Mouse (Mus musculus) regulatory T cell (primary cell): Measurements from ENCODE around the gene Cacnb1.

Source experiments
- in situ Hi-C: fragments of 300-600 bp; cut with MboI, MseI; formaldehyde crosslinking; loops from one replicate; pipeline ENCODE4 v1.15.1; 2025; ENCODE audit warnings: high pct_unique_total_duplicates

The Cacnb1 gene

GRCm38 (mm10) chr11:98016824-98017223, 6.0 kb downstream of the Cacnb1 start:
- in situ Hi-C loops: no loop called here

- in situ Hi-C loops: no loop called here
These were observed 6.7 kb downstream of the Cacnb1 start for GRCm38 (mm10) chr11:98016177-98016576.

DNA sequence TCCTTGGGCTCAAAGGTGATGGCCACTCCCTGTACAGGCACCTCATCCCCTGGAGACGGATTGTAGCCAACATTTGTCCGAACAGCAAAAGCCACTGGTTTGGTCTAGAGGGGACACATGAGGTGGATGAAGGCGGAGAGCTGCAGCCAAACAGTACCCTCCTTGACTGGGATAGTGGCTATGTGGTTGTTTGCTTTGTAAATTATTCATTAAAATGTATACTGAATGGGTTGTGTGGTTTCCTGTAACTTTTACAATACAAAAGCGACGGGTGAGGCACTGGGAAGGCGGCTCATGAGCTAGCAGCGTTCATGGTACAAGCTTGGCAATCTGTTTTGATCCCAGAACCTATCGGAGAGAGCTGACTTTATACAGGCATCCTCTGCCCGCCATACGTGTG, 10.0 kb downstream of the Cacnb1 start:
- in situ Hi-C loops: no loop called here

DNA sequence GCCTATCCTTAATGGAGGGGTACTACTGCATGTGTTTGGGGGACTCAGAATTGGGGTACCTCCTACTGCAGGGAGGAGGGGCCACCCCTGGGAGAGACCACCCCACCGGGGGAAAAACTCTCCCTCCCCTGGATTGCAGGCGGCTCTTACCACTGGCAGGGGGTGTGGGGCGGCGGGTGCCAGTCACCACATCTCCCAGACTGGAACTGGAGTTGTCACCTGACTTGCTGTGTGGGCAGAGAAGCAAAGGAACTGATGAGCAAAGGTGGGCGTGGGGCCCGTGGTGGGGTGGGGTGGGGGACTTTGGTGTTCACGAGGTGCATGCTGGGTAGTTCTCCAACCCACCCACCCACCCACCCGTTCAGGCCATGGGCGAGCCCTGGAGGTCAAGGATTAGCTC, 11.1 kb downstream of the Cacnb1 start:
- in situ Hi-C loops: no loop called here

DNA sequence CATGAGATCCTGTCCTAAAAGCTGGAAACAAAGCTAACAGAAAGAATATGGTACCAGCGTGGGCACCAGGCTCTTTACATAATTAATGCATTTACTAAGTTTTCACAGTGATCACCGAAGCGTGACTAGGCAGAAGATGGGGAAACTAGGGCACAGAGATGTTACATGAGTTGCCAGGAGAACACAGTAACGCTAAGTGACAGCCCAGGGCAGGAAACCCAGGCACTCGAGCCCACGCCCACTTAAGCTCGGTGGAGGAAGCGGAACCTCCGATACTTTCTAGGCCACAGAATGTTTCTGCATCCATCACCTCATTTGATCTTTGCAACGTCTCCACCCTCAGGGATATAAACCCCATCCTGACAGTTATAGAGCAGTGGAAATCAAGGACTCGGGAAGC, 14.7 kb downstream of the Cacnb1 start:
- in situ Hi-C loops: no loop called here

DNA sequence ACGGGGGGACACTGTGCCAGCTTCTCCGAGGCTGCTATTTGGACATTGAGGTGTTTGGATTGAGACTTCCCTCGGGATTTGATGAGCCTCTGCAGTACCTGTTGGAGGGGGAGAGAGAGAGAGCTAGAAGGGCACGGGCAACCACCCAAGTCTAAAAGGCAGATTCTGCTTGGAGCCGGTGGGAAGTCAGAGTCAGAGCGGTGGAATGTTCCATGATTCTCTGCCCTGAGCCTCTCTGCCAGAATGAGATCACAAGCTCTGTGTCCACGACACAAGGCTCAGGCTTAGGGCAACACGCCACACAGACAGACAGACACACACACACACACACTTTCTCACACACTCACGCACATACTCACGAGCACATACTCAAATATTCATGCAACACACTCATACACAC, 17.1 kb downstream of the Cacnb1 start:
- in situ Hi-C loops: no loop called here

DNA sequence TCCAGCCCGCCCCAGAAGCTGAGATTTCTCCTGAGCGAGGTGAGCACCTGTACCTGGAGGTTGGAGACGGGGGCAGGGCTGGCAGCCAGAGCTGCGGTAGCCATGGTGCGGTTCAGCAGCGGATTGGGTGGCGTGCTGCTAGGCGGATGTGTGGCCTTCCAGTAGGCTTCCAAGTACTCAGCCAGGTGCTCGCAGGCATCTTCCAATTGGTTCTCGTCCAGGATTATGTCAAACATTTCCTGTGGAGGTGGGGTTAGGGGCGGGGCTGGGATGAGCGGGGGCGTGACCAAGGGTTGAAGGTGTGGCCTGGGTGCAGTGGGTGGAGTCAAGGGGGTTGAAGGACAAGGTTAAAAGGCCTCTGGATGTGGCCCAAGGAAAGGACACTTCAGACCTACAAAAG, 17.8 kb downstream of the Cacnb1 start:
- in situ Hi-C loops: no loop called here

- in situ Hi-C loops: no loop called here
These were observed 18.7 kb downstream of the Cacnb1 start for GRCm38 (mm10) chr11:98004161-98004560.

DNA sequence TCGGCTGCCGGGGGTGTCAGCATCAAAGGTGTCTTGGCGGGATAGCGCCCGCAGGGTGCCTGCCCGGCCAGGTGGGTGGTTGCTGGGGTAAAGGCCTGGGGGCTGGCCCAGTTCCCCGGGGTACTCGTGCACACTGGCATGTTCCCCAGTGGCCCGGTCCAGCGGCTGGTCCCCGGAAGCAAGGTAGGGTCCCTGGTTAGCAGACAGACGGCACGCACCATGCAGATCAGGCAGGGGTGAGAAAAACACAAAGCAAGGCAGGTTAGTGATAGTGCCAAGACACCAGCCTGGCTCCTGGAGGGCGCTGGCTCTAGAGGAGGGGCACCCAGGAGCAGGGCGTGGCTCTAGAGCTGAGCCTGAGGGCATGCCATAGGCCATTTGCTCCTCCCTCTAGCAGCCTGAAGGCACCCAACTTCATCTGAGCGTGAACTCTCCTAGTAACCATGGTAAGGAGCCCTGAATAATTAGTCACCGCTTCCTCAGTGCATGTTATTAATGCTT, 19.6 kb downstream of the Cacnb1 start:
- in situ Hi-C loops: no loop called here

- in situ Hi-C loops: no loop called here
These were observed 20.2 kb downstream of the Cacnb1 start for GRCm38 (mm10) chr11:98002627-98003026.

DNA sequence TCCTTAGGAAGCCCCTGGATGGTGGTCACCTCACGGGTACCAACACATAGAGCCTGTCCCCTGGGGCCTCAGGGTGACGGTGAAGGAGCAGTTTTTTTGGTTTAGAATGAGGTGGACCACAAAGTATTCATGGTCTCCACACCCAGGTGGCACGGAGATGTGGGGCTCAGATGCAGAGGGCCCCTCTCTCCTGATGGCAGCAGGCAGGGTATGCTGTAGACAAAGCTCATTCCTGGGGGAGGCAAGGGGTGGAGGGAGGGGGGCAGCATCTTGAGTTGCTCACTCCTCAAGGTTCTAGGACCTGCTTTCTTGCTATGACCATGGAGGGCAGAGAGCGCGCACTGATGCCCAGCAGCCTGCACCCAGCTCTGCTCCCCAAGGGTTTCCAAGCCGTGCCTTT, 20.8 kb downstream of the Cacnb1 start:
- in situ Hi-C loops: no loop called here

DNA sequence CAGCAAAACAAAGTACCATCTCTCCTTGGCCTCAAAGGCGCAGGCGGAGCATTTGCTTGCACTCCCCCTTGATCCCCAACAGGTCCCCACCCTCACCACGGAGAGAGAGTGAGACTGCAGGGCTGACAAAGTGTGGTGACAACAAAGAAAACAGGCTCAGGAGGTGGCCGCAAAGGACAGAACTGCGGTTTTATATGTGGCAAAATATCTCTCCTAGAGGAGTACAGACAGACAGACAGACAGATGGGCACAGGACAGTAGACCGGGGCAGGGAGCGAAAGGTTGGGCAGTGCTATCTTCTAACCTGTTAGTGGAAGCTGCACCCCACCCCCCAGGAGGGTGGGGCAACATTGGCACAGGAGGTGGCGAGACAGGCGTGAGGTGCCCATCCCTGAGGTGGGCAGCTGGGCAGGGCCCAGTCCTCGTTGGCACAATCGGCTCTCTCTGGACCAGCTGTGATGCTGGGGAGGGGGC, 21.4 kb downstream of the Cacnb1 start:
- in situ Hi-C loops: no loop called here

GRCm38 (mm10) chr11:98000378-98001140, 22.3 kb downstream of the Cacnb1 start:
- in situ Hi-C loops: no loop called here

- in situ Hi-C loops: loop anchor here (25.0 kb wide), 1 partner anchor 212 kb away; the partner anchor contains the start of genes 1700001P01Rik, Lasp1 and Rpl23
These were observed 23.1 kb downstream of the Cacnb1 start for GRCm38 (mm10) chr11:97999748-98000147.

- in situ Hi-C loops: loop anchor here (25.0 kb wide), 1 partner anchor 212 kb away; the partner anchor contains the start of genes 1700001P01Rik, Lasp1 and Rpl23
These were observed 23.8 kb downstream of the Cacnb1 start for GRCm38 (mm10) chr11:97998898-97999608.

GRCm38 (mm10) chr11:97998074-97998793, 24.6 kb downstream of the Cacnb1 start:
- in situ Hi-C loops: loop anchor here (25.0 kb wide), 1 partner anchor 211 kb away; the partner anchor contains the start of genes 1700001P01Rik, Lasp1 and Rpl23

DNA sequence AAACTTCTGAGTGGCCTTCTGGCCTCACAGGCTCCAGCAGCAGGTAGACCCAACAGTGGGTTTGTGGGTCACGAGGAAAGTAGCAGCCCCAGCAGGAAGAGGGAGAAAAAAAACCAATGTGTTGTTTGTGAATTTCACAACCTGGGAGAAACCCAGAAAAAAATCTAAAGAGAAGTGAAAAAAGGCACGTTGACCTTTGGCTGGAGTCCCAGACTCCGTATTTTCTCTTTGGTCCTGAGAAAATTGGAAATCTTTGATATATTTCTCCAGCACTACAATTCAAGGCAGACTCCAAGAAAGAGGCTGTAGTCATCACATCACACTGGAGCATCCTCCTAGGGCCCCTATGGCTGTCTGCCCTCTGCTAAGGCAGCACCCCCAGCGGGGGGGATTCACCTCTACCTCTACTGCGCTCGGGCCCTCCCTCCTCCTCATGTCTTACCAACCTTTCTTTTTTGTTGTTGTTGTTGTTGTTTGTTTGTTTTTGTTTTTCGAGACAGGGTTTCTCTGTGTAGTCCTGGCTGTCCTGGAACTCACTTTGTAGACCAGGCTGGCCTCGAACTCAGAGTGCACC, 25.4 kb downstream of the Cacnb1 start:
- in situ Hi-C loops: loop anchor here (25.0 kb wide), 1 partner anchor 210 kb away; the partner anchor contains the start of genes 1700001P01Rik, Lasp1 and Rpl23

DNA sequence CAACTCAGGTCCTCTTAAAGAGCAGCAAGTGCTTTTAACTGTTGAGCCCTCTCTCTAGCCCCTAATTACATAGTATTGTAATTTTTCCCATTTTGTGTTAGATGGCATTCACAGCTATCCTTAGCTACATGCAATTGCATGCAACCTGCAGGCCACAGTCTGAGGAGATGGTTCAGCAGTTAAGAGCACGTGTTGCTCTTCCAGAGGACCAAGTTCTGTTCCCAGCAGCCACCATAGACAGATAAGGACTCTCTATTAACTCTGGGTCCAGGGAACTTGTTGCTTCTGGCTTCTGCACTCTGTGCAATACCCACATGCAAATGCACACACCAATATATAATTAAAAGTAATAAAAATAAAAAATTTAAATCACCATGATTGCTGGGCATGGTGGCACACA, 26.1 kb downstream of the Cacnb1 start:
- in situ Hi-C loops: loop anchor here (25.0 kb wide), 1 partner anchor 209 kb away; the partner anchor contains the start of genes 1700001P01Rik, Lasp1 and Rpl23

- in situ Hi-C loops: loop anchor here (25.0 kb wide), 1 partner anchor 208 kb away; the partner anchor contains the start of genes 1700001P01Rik, Lasp1 and Rpl23
These were observed 27.1 kb downstream of the Cacnb1 start, which contains the start of gene Arl5c for GRCm38 (mm10) chr11:97995564-97996288. Gene Arl5c, minus strand, starts transcription at chr11:97996181.

DNA sequence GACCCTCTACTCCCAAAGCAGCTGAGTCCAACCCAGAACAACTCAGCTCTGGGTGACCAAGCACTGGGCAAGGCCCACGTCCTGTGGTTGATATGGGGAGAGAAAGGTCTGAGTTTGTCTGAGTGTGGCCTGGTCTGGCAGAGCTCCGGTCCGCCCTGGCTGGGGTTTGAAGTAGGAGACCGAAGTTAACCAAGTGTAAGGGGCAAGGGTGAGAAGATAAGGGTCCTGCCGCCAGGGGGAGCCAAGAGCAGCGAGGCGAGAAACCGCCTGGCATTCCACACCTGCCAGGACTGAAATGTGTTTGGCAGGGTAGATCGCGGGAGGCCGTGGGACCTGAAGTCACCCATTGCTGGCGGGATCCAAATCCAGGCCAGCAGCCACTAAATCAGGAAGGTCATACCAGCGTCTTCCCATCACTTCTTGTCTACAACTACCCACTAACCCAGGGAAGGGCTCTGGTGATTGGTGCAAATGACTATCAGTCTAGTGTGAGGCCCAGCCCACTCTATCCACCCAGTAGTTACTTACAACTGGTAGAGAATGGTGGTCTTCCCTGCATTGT, 28.2 kb downstream of the Cacnb1 start:
- in situ Hi-C loops: loop anchor here (5.0 to 25.0 kb wide), 3 partner anchors 33 to 292 kb away; partner anchors contain the start of genes 1700001P01Rik, Lasp1, Pcgf2 and Psmb3
